Mouse (Mus musculus) midbrain, embryonic 10.5 days (tissue): Measurements from ENCODE around the gene Smpd4. TPM values are rescaled to one million over a fixed set of nuclear protein-coding genes. Genes with fewer than 3 reads are reported as not detected.

Experiments used
- DNase-seq: peaks from one replicate; pipeline ENCODE4 v3.0.0-alpha.2; 2017; ENCODE audit warnings: low spot score
- H3K27ac ChIP-seq: fragments of 300-500 bp; sonication (generic); replicated peaks from 2 replicates; pipeline ENCODE4 v1.5.1; 2016; ENCODE audit warnings: mild to moderate bottlenecking
- H3K27me3 ChIP-seq: fragments of 300-500 bp; sonication (generic); 2 replicates; pipeline ENCODE4 v1.6.1; 2016; ENCODE audit warnings: low read depth, mild to moderate bottlenecking; ENCODE audit not compliant: poor library complexity, severe bottlenecking
- H3K36me3 ChIP-seq: fragments of 300-500 bp; sonication (generic); 2 replicates; pipeline ENCODE4 v1.6.1; 2016; ENCODE audit warnings: mild to moderate bottlenecking, moderate library complexity
- H3K4me1 ChIP-seq: fragments of 300-500 bp; sonication (generic); 2 replicates; pipeline ENCODE4 v1.6.1; 2016
- H3K4me3 ChIP-seq: fragments of 300-500 bp; sonication (generic); 2 replicates; pipeline ENCODE4 v1.5.1; 2016; ENCODE audit warnings: mild to moderate bottlenecking, moderate library complexity
- H3K9me3 ChIP-seq: fragments of 300-500 bp; sonication (generic); replicated peaks from 2 replicates; pipeline ENCODE4 v1.6.1; 2016; ENCODE audit warnings: mild to moderate bottlenecking
- WGBS: fragments of 180-500 bp; shearing (Covaris S2); methylation state at CpG from one replicate; pipeline ENCODE4 v1.1.7; 2016; 5-methylcytosine and 5-hydroxymethylcytosine counted together
- polyA plus RNA-seq: library from polyadenylated mRNA; unstranded; fragments of >200 nt; fragmentation: Nextera tagmentation; extraction: Ambion mirVana; gene quantifications from 2 replicates; pipeline ENCODE4 v1.2.1, GENCODE M21; 2016

Gene Smpd4
- polyA plus RNA-seq, 1 experiment from 2014 or later = 52.2 TPM

DNA sequence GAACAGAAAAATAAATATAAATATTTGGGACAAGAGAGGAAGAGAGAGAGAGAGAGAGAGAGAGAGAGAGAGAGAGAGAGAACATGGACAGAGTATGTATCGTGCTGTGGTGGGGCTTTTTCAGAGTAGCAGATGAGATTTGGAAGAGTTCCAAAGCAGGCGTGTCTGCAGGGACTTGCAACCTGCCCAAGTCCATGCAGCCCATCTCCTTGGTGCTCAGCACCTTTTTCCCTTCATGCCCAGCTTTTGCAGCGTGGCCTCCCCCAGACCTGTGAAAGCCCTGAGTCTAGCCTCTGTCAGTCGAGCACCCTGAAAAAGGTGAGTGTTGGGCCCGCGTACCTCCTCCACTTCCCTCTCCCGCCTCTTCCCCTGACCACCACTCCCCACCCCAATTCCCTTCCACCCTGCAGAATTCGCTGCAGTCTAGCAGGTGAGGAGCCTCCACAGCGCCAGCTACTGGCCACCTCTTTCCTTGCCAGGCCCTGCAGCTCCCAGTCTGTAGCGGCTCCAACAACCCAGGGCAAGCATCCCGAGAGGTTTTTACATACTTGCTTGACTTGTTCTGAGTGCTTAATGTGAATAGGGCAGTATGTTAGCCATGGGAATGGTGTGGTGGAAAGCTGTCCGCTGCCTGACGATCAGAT lies 1.1 kb upstream of the Smpd4 start:
- Histone ChIP-seq H3K27me3 (no peaks in the 10 kb centered on the region; the same call in 1 of the 2 replicates), H3K4me1 (peaks cover 11% of the 10 kb centered on the region), H3K4me3 (no peak overlapping the region), H3K9me3 (no peaks in the 10 kb centered on the region), H3K36me3 (peaks cover 20% of the 10 kb centered on the region), H3K27ac (no peak overlapping the region)
- WGBS = 23% methylated on average over 13 of the region's 13 CpGs
- DNase-seq = peak; percentile 62

GRCm38 (mm10) chr16:17621936-17622335 lies 2.8 kb downstream of the Smpd4 start:
- Histone ChIP-seq H3K9me3 (no peaks in the 10 kb centered on the region), H3K27ac (no peak overlapping the region), H3K4me1 (peaks cover 11% of the 10 kb centered on the region), H3K27me3 (no peaks in the 10 kb centered on the region; the same call in 1 of the 2 replicates), H3K36me3 (peaks cover 56% of the 10 kb centered on the region), H3K4me3 (no peak overlapping the region)
- no peak for DNase-seq
- WGBS = 97% methylated on average over 1 of the region's 1 CpGs

DNA sequence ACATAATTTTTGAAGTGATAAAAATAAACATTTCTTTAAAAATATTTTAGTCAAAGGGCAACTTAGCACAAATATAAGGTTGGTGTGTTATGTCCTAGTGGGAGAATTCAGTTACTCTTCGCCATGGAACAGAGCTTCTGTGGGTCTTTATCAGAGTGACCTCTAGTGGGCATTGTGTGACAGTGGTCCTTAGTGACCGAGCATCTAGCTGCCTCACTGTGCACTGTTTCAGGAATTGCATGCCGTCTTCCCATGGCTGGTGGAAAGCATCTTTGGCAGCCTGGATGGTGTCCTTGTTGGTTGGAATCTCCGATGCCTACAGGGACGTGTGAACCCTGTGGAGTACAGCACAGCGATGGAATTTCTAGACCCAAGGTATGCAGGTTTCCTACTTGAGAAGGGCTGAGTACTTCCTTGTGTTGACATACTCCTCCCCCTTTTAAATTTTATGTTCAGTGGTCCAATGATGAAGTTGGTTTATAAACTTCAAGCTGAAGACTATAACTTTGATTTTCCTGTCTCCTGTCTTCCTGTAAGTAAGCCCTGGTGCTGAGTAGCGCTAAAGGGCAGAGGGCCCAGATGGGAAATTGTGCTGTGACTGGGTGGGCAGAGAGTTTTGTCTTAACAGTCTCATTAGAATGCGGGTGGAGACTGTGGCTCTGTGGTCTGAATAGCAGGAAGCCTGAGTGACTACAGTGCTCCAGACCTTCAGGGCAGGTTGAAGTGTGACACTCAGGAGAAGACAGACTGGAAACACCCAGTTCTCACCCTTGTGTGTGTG lies 6.5 kb downstream of the Smpd4 start:
- H3K27ac ChIP-seq = no peak overlapping the region
- peaks cover 94% of the 10 kb centered on the region for H3K36me3 ChIP-seq
- 73% methylated on average over 8 of the region's 8 CpGs for WGBS
- DNase-seq = no peak
- no peak overlapping the region for H3K4me3 ChIP-seq
- no peaks in the 10 kb centered on the region for H3K9me3 ChIP-seq
- H3K27me3 ChIP-seq = no peaks in the 10 kb centered on the region
- H3K4me1 ChIP-seq = peaks cover under 1% of the 10 kb centered on the region; the same call in 1 of the 2 replicates

DNA sequence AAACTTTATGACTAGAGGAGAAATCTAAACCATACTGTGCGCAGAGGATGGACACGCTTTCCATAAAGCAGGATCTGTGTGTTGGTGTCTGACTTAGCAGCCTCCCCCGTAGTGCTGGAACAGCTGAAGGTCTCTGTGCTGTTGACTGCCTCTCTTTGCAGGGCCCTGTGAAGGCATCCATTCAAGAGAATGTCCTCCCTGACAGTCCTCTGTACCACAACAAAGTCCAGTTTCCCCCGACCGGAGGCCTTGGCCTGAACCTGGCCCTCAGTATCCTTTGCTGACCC lies 7.1 kb downstream of the Smpd4 start:
- Histone ChIP-seq H3K36me3 (peaks cover 97% of the 10 kb centered on the region), H3K4me1 (no peaks in the 10 kb centered on the region), H3K4me3 (no peak overlapping the region), H3K27ac (no peak overlapping the region), H3K9me3 (no peaks in the 10 kb centered on the region), H3K27me3 (no peaks in the 10 kb centered on the region)
- WGBS = 94% methylated on average over 5 of the region's 5 CpGs
- DNase-seq = no peak

DNA sequence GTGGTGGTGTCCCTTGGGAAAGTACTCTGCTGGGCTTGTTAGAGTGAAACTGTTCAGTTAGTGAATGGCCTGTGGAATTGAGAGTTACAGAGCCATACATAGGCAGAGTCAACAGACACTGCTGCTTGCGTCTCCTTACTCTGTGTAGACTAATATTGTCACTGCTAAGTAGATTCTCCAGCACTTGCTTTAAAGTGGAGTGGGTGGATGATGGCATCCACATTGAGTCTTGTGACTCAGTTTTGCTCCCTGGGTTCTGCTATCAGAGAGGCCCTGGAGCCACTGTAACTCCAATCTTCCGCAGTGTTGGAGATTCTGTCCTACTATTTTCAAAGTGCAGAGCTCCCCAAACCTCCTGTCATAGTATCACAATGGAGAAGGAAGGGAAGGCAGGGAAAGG lies 13.4 kb downstream of the Smpd4 start:
- DNase-seq = no peak
- Histone ChIP-seq H3K27me3 (no peaks in the 10 kb centered on the region), H3K4me3 (no peak overlapping the region), H3K4me1 (no peaks in the 10 kb centered on the region), H3K9me3 (no peaks in the 10 kb centered on the region), H3K27ac (no peak overlapping the region), H3K36me3 (peaks cover 98% of the 10 kb centered on the region)
- WGBS = 89% methylated on average over 2 of the region's 2 CpGs

DNA sequence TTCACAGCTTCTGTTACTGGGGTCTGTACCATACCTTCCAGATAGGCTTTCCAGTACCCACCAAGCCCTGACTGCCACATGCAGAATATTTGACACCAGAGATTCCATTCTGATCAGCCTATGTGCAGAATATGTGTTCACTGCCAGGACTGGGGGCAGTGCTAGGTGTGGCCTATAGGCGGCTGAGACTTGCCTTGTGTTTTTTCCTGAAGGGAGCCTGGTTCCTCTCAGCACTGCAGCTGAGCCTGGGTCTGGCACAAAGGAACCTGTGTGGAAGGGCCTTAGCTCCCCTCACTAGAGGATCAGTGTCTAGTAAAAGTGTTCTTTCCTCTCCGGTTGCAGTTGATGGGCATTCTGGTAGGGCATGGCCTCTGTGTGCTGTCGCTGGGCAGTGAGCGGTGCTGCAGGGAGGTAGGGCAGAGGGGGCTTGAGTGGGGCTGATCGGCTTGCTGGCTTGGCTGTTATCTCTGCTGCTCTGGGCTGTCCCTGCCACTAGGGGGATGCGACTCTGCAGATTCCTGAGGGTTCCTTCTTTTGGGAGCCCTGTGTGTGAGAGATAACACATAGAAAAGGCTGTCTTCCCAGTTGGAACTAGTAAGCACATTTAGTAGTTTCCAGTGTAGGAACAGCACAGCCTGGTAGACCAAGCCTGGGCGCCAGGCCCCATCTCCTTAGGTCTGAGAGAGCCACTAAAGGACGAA lies 14.5 kb downstream of the Smpd4 start:
- H3K4me1 ChIP-seq = no peaks in the 10 kb centered on the region
- no peak overlapping the region for H3K4me3 ChIP-seq
- no peak overlapping the region for H3K27ac ChIP-seq
- WGBS = 78% methylated on average over 8 of the region's 8 CpGs
- no peaks in the 10 kb centered on the region for H3K9me3 ChIP-seq
- DNase-seq = no peak
- H3K36me3 ChIP-seq = peaks cover 98% of the 10 kb centered on the region
- H3K27me3 ChIP-seq = no peaks in the 10 kb centered on the region

- 85% methylated on average over 2 of the region's 2 CpGs for WGBS
- no peak overlapping the region for H3K27ac ChIP-seq
- H3K36me3 ChIP-seq = peaks cover 97% of the 10 kb centered on the region
- H3K9me3 ChIP-seq = no peaks in the 10 kb centered on the region
- no peak for DNase-seq
- no peaks in the 10 kb centered on the region for H3K27me3 ChIP-seq
- H3K4me1 ChIP-seq = no peaks in the 10 kb centered on the region
- no peak overlapping the region for H3K4me3 ChIP-seq
These were observed 17.8 kb downstream of the Smpd4 start for GRCm38 (mm10) chr16:17636904-17637303.

- DNase-seq = no peak
- no peaks in the 10 kb centered on the region for H3K9me3 ChIP-seq
- no peak overlapping the region for H3K27ac ChIP-seq
- H3K27me3 ChIP-seq = no peaks in the 10 kb centered on the region
- H3K4me3 ChIP-seq = no peak overlapping the region
- H3K4me1 ChIP-seq = no peaks in the 10 kb centered on the region
- WGBS = 73% methylated on average over 2 of the region's 2 CpGs
- peaks cover 97% of the 10 kb centered on the region for H3K36me3 ChIP-seq
These were observed 18.5 kb downstream of the Smpd4 start for GRCm38 (mm10) chr16:17637610-17638009.

GRCm38 (mm10) chr16:17638036-17638628 lies 19.0 kb downstream of the Smpd4 start:
- Histone ChIP-seq H3K27me3 (no peaks in the 10 kb centered on the region), H3K27ac (no peak overlapping the region), H3K36me3 (peaks cover 97% of the 10 kb centered on the region), H3K9me3 (no peaks in the 10 kb centered on the region), H3K4me3 (no peak overlapping the region), H3K4me1 (no peaks in the 10 kb centered on the region)
- WGBS = 91% methylated on average over 9 of the region's 9 CpGs
- no peak for DNase-seq

DNA sequence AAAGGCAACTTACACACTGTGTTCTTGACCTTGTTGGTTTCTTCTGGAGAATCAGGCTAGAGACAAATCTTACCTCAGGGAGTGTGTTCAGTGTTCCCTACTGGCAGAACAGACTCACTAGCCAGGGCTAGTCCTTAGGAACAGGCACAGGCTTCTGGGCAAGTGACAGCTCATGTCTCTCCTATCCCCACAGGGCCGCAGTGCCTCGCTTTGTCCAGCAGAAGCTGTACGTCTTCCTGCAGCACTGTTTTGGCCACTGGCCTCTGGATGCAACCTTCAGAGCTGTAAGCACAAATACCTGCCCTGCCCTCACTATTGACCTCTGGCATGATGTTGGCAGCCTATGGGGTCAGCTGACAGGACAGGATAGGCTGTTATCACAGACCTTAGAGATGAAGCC lies 19.9 kb downstream of the Smpd4 start:
- no peaks in the 10 kb centered on the region for H3K9me3 ChIP-seq
- 95% methylated on average over 3 of the region's 3 CpGs for WGBS
- H3K27me3 ChIP-seq = no peaks in the 10 kb centered on the region
- no peaks in the 10 kb centered on the region for H3K4me1 ChIP-seq
- H3K4me3 ChIP-seq = no peak overlapping the region
- no peak overlapping the region for H3K27ac ChIP-seq
- no peak for DNase-seq
- H3K36me3 ChIP-seq = peaks cover 96% of the 10 kb centered on the region

DNA sequence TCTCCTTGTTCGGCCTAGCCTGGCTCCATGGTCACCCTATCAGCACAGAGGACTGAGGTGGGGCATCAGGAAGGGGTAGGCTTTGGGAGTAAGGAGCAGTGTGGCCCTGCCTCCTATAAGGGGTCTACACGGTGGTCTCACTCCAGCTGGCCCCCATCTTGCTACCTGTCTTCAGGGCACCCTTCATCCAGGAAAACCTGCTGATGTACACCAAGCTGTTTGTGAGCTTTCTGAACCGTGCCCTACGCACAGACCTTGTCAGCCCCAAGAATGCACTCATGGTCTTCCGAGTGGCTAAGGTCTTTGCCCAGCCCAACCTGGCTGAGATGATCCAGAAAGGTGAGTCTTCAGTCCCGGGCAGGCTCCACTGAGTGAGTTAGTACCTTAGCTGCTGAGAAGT lies 20.8 kb downstream of the Smpd4 start:
- WGBS = 94% methylated on average over 6 of the region's 6 CpGs
- Histone ChIP-seq H3K4me3 (no peak overlapping the region), H3K36me3 (peaks cover 87% of the 10 kb centered on the region), H3K27me3 (no peaks in the 10 kb centered on the region; the same call in 1 of the 2 replicates), H3K4me1 (no peaks in the 10 kb centered on the region), H3K27ac (no peak overlapping the region), H3K9me3 (no peaks in the 10 kb centered on the region)
- DNase-seq = no peak

DNA sequence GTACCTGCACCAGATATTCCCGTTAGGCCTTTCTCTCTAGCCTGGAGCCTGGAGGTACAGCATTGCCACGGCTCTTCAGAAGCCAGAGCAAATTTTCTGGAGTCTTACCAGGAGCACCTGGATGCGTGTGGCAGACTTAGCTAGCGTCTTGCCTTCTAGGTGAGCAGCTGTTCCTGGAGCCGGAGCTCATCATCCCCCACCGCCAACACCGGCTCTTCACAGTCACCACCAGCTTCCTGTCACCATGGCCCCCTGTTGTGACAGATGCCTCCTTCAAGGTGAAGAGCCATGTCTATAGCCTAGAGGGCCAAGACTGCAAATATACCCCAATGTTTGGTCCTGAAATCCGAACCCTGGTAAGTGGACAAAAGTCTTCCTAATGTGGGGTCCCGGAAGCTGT lies 21.6 kb downstream of the Smpd4 start:
- 95% methylated on average over 9 of the region's 9 CpGs for WGBS
- H3K36me3 ChIP-seq = peaks cover 81% of the 10 kb centered on the region
- no peak overlapping the region for H3K27ac ChIP-seq
- no peaks in the 10 kb centered on the region; the same call in 1 of the 2 replicates for H3K27me3 ChIP-seq
- no peak overlapping the region for H3K4me3 ChIP-seq
- no peak for DNase-seq
- H3K4me1 ChIP-seq = no peaks in the 10 kb centered on the region
- no peaks in the 10 kb centered on the region for H3K9me3 ChIP-seq

DNA sequence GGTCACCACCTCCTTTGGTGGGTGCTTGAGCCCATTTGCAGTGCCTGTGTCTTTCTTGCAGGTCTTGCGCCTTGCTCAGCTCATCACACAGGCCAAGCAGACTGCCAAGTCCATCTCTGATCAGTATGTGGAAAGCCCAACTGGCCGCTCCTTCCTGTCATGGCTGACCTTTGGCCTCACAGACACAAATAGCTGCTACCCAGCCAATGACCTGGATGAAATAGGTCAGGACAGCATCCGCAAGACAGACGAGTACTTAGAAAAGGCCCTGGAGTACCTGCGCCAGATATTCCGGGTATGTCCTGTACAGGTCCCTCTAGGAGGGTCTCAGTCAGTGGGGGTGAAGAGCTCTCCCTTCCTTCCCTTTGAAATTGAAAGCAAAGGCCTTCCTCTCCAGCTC lies 22.1 kb downstream of the Smpd4 start:
- H3K36me3 ChIP-seq = peaks cover 75% of the 10 kb centered on the region
- H3K4me3 ChIP-seq = no peak overlapping the region
- H3K27me3 ChIP-seq = no peaks in the 10 kb centered on the region; the same call in 1 of the 2 replicates
- no peak overlapping the region for H3K27ac ChIP-seq
- H3K4me1 ChIP-seq = peaks cover 5% of the 10 kb centered on the region
- H3K9me3 ChIP-seq = no peaks in the 10 kb centered on the region
- WGBS = 86% methylated on average over 6 of the region's 6 CpGs
- no peak for DNase-seq
